Mouse (Mus musculus) adrenal gland, adult 2 months (tissue): ENCODE data around the gene Plch1. TPM values are rescaled to one million over a fixed set of nuclear protein-coding genes. Genes with fewer than 3 reads are reported as not detected.

ENCODE experiments used
- DNase-seq: peaks from one replicate; pipeline ENCODE4 v3.0.0; 2021
- polyA plus RNA-seq: library from polyadenylated mRNA; depleted of rRNA; stranded (reverse); fragments of >200 nt; gene quantifications from 2 replicates; pipeline ENCODE4 v1.2.3, GENCODE M21; 2012
- total RNA-seq, 2 experiments: library from RNA; stranded (reverse); gene quantifications; 2 replicates each; pipeline ENCODE4 v1.2.3; 2021

Plch1 gene
- total and polyA plus RNA-seq, 3 experiments = not detected

- no peak for DNase-seq
Measured at GRCm38 (mm10) chr3:63852828-63853227, 46.4 kb downstream of the Plch1 start.

- DNase-seq = no peak
Measured at GRCm38 (mm10) chr3:63851125-63851698, 48.1 kb downstream of the Plch1 start.

- DNase-seq = no peak
Measured at GRCm38 (mm10) chr3:63849765-63850346, 49.4 kb downstream of the Plch1 start.

- DNase-seq = no peak
Measured at GRCm38 (mm10) chr3:63844141-63844540, 55.1 kb downstream of the Plch1 start.

GRCm38 (mm10) chr3:63842436-63842835, 56.8 kb downstream of the Plch1 start:
- DNase-seq = no peak

GRCm38 (mm10) chr3:63837750-63838149, 61.5 kb downstream of the Plch1 start:
- no peak for DNase-seq

- DNase-seq = no peak
Measured at GRCm38 (mm10) chr3:63836937-63837632, 62.2 kb downstream of the Plch1 start.

- DNase-seq = no peak
Measured at GRCm38 (mm10) chr3:63835816-63836215, 63.5 kb downstream of the Plch1 start.

- DNase-seq = no peak
Measured at GRCm38 (mm10) chr3:63823874-63824400, 75.3 kb downstream of the Plch1 start.

- peak; percentile 16 for DNase-seq
Measured at GRCm38 (mm10) chr3:63822631-63823030, 76.6 kb downstream of the Plch1 start.

- DNase-seq = no peak
Measured at GRCm38 (mm10) chr3:63815131-63815530, 84.1 kb downstream of the Plch1 start.

GRCm38 (mm10) chr3:63814203-63814602, 85.1 kb downstream of the Plch1 start:
- no peak for DNase-seq

GRCm38 (mm10) chr3:63806906-63807305, 92.4 kb downstream of the Plch1 start:
- DNase-seq = no peak

GRCm38 (mm10) chr3:63805496-63805895, 93.8 kb downstream of the Plch1 start:
- DNase-seq = peak; percentile 7

- no peak for DNase-seq
Measured at GRCm38 (mm10) chr3:63800685-63801084, 98.6 kb downstream of the Plch1 start.

GRCm38 (mm10) chr3:63786805-63787365, 112.4 kb downstream of the Plch1 start:
- no peak for DNase-seq

GRCm38 (mm10) chr3:63772617-63773305, 126.5 kb downstream of the Plch1 start:
- peak; percentile 28 for DNase-seq

GRCm38 (mm10) chr3:63760821-63761220, 138.5 kb downstream of the Plch1 start:
- DNase-seq = no peak

- no peak for DNase-seq
Measured at GRCm38 (mm10) chr3:63740073-63740472, 159.2 kb downstream of the Plch1 start.

- no peak for DNase-seq
Measured at GRCm38 (mm10) chr3:63728325-63728724, 170.9 kb downstream of the Plch1 start.

GRCm38 (mm10) chr3:63726667-63727342, 172.5 kb downstream of the Plch1 start:
- no peak for DNase-seq

GRCm38 (mm10) chr3:63693694-63694093, 205.6 kb downstream of the Plch1 start:
- DNase-seq = no peak
